Mouse (Mus musculus) midbrain, embryonic 10.5 days (tissue): Measurements from ENCODE around the gene Hcn1. TPM values are rescaled to one million over a fixed set of nuclear protein-coding genes. Genes with fewer than 3 reads are reported as not detected.

Source experiments
- DNase-seq: peaks from one replicate; pipeline ENCODE4 v3.0.0-alpha.2; 2017; ENCODE audit warnings: low spot score
- H3K27ac ChIP-seq: fragments of 300-500 bp; sonication (generic); replicated peaks from 2 replicates; pipeline ENCODE4 v1.5.1; 2016; ENCODE audit warnings: mild to moderate bottlenecking
- H3K27me3 ChIP-seq: fragments of 300-500 bp; sonication (generic); 2 replicates; pipeline ENCODE4 v1.6.1; 2016; ENCODE audit warnings: low read depth, mild to moderate bottlenecking; ENCODE audit not compliant: poor library complexity, severe bottlenecking
- H3K36me3 ChIP-seq: fragments of 300-500 bp; sonication (generic); 2 replicates; pipeline ENCODE4 v1.6.1; 2016; ENCODE audit warnings: mild to moderate bottlenecking, moderate library complexity
- H3K4me1 ChIP-seq: fragments of 300-500 bp; sonication (generic); 2 replicates; pipeline ENCODE4 v1.6.1; 2016
- H3K4me3 ChIP-seq: fragments of 300-500 bp; sonication (generic); 2 replicates; pipeline ENCODE4 v1.5.1; 2016; ENCODE audit warnings: mild to moderate bottlenecking, moderate library complexity
- H3K9me3 ChIP-seq: fragments of 300-500 bp; sonication (generic); replicated peaks from 2 replicates; pipeline ENCODE4 v1.6.1; 2016; ENCODE audit warnings: mild to moderate bottlenecking
- WGBS: fragments of 180-500 bp; shearing (Covaris S2); methylation state at CpG from one replicate; pipeline ENCODE4 v1.1.7; 2016; 5-methylcytosine and 5-hydroxymethylcytosine counted together
- polyA plus RNA-seq: library from polyadenylated mRNA; unstranded; fragments of >200 nt; fragmentation: Nextera tagmentation; extraction: Ambion mirVana; gene quantifications from 2 replicates; pipeline ENCODE4 v1.2.1, GENCODE M21; 2016

Gene Hcn1
- polyA plus RNA-seq, 1 experiment from 2014 or later = 0.02 TPM

GRCm38 (mm10) chr13:117657501-117657900 lies 55.4 kb downstream of the Hcn1 start:
- WGBS = 65% methylated on average over 2 of the region's 2 CpGs
- no peaks in the 10 kb centered on the region for H3K36me3 ChIP-seq

GRCm38 (mm10) chr13:117658414-117659175 lies 56.5 kb downstream of the Hcn1 start:
- Histone ChIP-seq H3K4me1 (no peaks in the 10 kb centered on the region), H3K9me3 (no peaks in the 10 kb centered on the region), H3K4me3 (no peak overlapping the region), H3K27me3 (no peaks in the 10 kb centered on the region), H3K27ac (no peak overlapping the region), H3K36me3 (no peaks in the 10 kb centered on the region)
- WGBS = 92% methylated on average over 17 of the region's 17 CpGs
- DNase-seq = no peak

More at GRCm38 (mm10) chr13:117657501-117657900, 55.4 kb downstream of the Hcn1 start:
- no peak overlapping the region for H3K27ac ChIP-seq
- H3K9me3 ChIP-seq = no peaks in the 10 kb centered on the region
- H3K4me1 ChIP-seq = no peaks in the 10 kb centered on the region
- H3K4me3 ChIP-seq = no peak overlapping the region
- H3K27me3 ChIP-seq = no peaks in the 10 kb centered on the region
- DNase-seq = no peak

- Histone ChIP-seq H3K9me3 (no peaks in the 10 kb centered on the region), H3K27ac (no peak overlapping the region), H3K36me3 (no peaks in the 10 kb centered on the region), H3K4me1 (no peaks in the 10 kb centered on the region), H3K27me3 (no peaks in the 10 kb centered on the region), H3K4me3 (no peak overlapping the region)
- WGBS = 81% methylated on average over 7 of the region's 7 CpGs
- no peak for DNase-seq
These were observed 57.4 kb downstream of the Hcn1 start for GRCm38 (mm10) chr13:117659511-117659910.

- 86% methylated on average over 3 of the region's 3 CpGs for WGBS
- DNase-seq = no peak
These were observed 60.5 kb downstream of the Hcn1 start for GRCm38 (mm10) chr13:117662661-117663060.

GRCm38 (mm10) chr13:117669303-117669702 lies 67.2 kb downstream of the Hcn1 start:
- no peak for DNase-seq
- 75% methylated on average over 2 of the region's 2 CpGs for WGBS
- H3K36me3 ChIP-seq = no peaks in the 10 kb centered on the region
- H3K4me1 ChIP-seq = no peaks in the 10 kb centered on the region
- no peaks in the 10 kb centered on the region for H3K27me3 ChIP-seq
- no peak overlapping the region for H3K27ac ChIP-seq
- H3K4me3 ChIP-seq = no peak overlapping the region
- no peaks in the 10 kb centered on the region for H3K9me3 ChIP-seq

More at GRCm38 (mm10) chr13:117662661-117663060, 60.5 kb downstream of the Hcn1 start:
- Histone ChIP-seq H3K4me1 (no peaks in the 10 kb centered on the region), H3K9me3 (no peaks in the 10 kb centered on the region), H3K27ac (no peak overlapping the region), H3K27me3 (no peaks in the 10 kb centered on the region), H3K4me3 (no peak overlapping the region), H3K36me3 (no peaks in the 10 kb centered on the region)

GRCm38 (mm10) chr13:117671851-117672250 lies 69.7 kb downstream of the Hcn1 start:
- DNase-seq = no peak
- 97% methylated on average over 1 of the region's 1 CpGs for WGBS

GRCm38 (mm10) chr13:117676418-117676817 lies 74.3 kb downstream of the Hcn1 start:
- no peak overlapping the region for H3K4me3 ChIP-seq
- no peaks in the 10 kb centered on the region for H3K9me3 ChIP-seq
- H3K27ac ChIP-seq = no peak overlapping the region
- no peaks in the 10 kb centered on the region for H3K4me1 ChIP-seq
- DNase-seq = no peak
- WGBS = 85% methylated on average over 5 of the region's 5 CpGs
- no peaks in the 10 kb centered on the region for H3K36me3 ChIP-seq
- H3K27me3 ChIP-seq = no peaks in the 10 kb centered on the region

More at GRCm38 (mm10) chr13:117671851-117672250, 69.7 kb downstream of the Hcn1 start:
- no peaks in the 10 kb centered on the region for H3K4me1 ChIP-seq
- no peaks in the 10 kb centered on the region for H3K36me3 ChIP-seq
- no peaks in the 10 kb centered on the region for H3K9me3 ChIP-seq
- no peak overlapping the region for H3K27ac ChIP-seq
- no peak overlapping the region for H3K4me3 ChIP-seq
- H3K27me3 ChIP-seq = no peaks in the 10 kb centered on the region

GRCm38 (mm10) chr13:117687670-117688069 lies 85.5 kb downstream of the Hcn1 start:
- Histone ChIP-seq H3K27ac (no peak overlapping the region), H3K27me3 (no peaks in the 10 kb centered on the region), H3K4me3 (no peak overlapping the region), H3K36me3 (no peaks in the 10 kb centered on the region), H3K4me1 (no peaks in the 10 kb centered on the region), H3K9me3 (no peaks in the 10 kb centered on the region)
- no peak for DNase-seq
- 91% methylated on average over 7 of the region's 7 CpGs for WGBS

- Histone ChIP-seq H3K36me3 (no peaks in the 10 kb centered on the region), H3K27me3 (no peaks in the 10 kb centered on the region), H3K27ac (no peak overlapping the region), H3K9me3 (no peaks in the 10 kb centered on the region), H3K4me1 (no peaks in the 10 kb centered on the region), H3K4me3 (no peak overlapping the region)
- no peak for DNase-seq
- 80% methylated on average over 1 of the region's 1 CpGs for WGBS
These were observed 92.7 kb downstream of the Hcn1 start for GRCm38 (mm10) chr13:117694729-117695332.

- no peaks in the 10 kb centered on the region for H3K36me3 ChIP-seq
- H3K27me3 ChIP-seq = no peaks in the 10 kb centered on the region
- H3K4me1 ChIP-seq = no peaks in the 10 kb centered on the region
- no peaks in the 10 kb centered on the region for H3K9me3 ChIP-seq
- no peak for DNase-seq
- H3K27ac ChIP-seq = no peak overlapping the region
- no peak overlapping the region for H3K4me3 ChIP-seq
These were observed 103.5 kb downstream of the Hcn1 start for GRCm38 (mm10) chr13:117705573-117705972.

GRCm38 (mm10) chr13:117705997-117706396 lies 103.9 kb downstream of the Hcn1 start:
- 85% methylated on average over 3 of the region's 3 CpGs for WGBS
- no peak for DNase-seq

GRCm38 (mm10) chr13:117706496-117706895 lies 104.4 kb downstream of the Hcn1 start:
- no peak for DNase-seq
- Histone ChIP-seq H3K36me3 (no peaks in the 10 kb centered on the region), H3K27me3 (no peaks in the 10 kb centered on the region), H3K27ac (no peak overlapping the region), H3K4me1 (no peaks in the 10 kb centered on the region), H3K9me3 (no peaks in the 10 kb centered on the region), H3K4me3 (no peak overlapping the region)
- WGBS = 82% methylated on average over 2 of the region's 2 CpGs

More at GRCm38 (mm10) chr13:117705997-117706396, 103.9 kb downstream of the Hcn1 start:
- Histone ChIP-seq H3K4me1 (no peaks in the 10 kb centered on the region), H3K27me3 (no peaks in the 10 kb centered on the region), H3K4me3 (no peak overlapping the region), H3K9me3 (no peaks in the 10 kb centered on the region), H3K27ac (no peak overlapping the region), H3K36me3 (no peaks in the 10 kb centered on the region)

- H3K4me3 ChIP-seq = no peak overlapping the region
- H3K4me1 ChIP-seq = no peaks in the 10 kb centered on the region
- H3K27me3 ChIP-seq = no peaks in the 10 kb centered on the region
- DNase-seq = no peak
- no peak overlapping the region for H3K27ac ChIP-seq
- H3K36me3 ChIP-seq = no peaks in the 10 kb centered on the region
- WGBS = 88% methylated on average over 11 of the region's 11 CpGs
- no peaks in the 10 kb centered on the region for H3K9me3 ChIP-seq
These were observed 105.0 kb downstream of the Hcn1 start for GRCm38 (mm10) chr13:117706986-117707738.
